Mouse (Mus musculus) ES-E14 (cell line): ENCODE data around the gene Zfp943. TPM values are rescaled to one million over a fixed set of nuclear protein-coding genes. Genes with fewer than 3 reads are reported as not detected.
"Not testable (repeated sequence)": the region's sequence is repeated elsewhere in the genome, so short reads cannot be mapped to it uniquely, and the experiment has no call there.

ENCODE experiments used
- DNase-seq: peaks from one replicate; pipeline ENCODE4 v3.0.0-alpha.2; 2013; ENCODE audit warnings: low read depth, low spot score
- H3K27ac ChIP-seq: 2 replicates; pipeline ENCODE4 v1.5.1; 2012; ENCODE audit warnings: low read depth, mild to moderate bottlenecking, low read length, moderate library complexity, mixed read lengths; ENCODE audit not compliant: poor library complexity, insufficient read depth, severe bottlenecking
- H3K36me3 ChIP-seq: 2 replicates; pipeline ENCODE4 v1.6.1; 2012; ENCODE audit warnings: mild to moderate bottlenecking, low read length, moderate library complexity, mixed read lengths; ENCODE audit not compliant: control insufficient read depth, poor library complexity, insufficient read depth, severe bottlenecking
- H3K4me1 ChIP-seq, 2 experiments: fragments of 150-350 bp in 1 of 2; sonication (generic) in 1 of 2; 2 replicates each; pipeline ENCODE4 v1.6.1; 2012; ENCODE audit warnings: low read length in 2 of 2, mild to moderate bottlenecking in 1 of 2, mixed read lengths in 1 of 2; ENCODE audit not compliant: control insufficient read depth in 2 of 2, insufficient read depth in 2 of 2, poor library complexity in 1 of 2
- H3K4me3 ChIP-seq, 2 experiments: fragments of 150-350 bp in 1 of 2; sonication (generic) in 1 of 2; 2 replicates each; pipeline ENCODE4 v1.5.1; 2012; ENCODE audit warnings: low read length in 2 of 2, low read depth in 1 of 2, mild to moderate bottlenecking in 1 of 2, mixed read lengths in 1 of 2; ENCODE audit not compliant: insufficient read depth in 1 of 2, poor library complexity in 1 of 2, severe bottlenecking in 1 of 2
- H3K9ac ChIP-seq: 2 replicates; pipeline ENCODE4 v1.6.1; 2012; ENCODE audit warnings: low read depth, mild to moderate bottlenecking, low read length, mixed read lengths; ENCODE audit not compliant: poor library complexity, insufficient read depth, severe bottlenecking
- H3K9me3 ChIP-seq: fragments of 150-350 bp; sonication (generic); 2 replicates; pipeline ENCODE4 v1.6.1; 2012; ENCODE audit warnings: low read depth, mild to moderate bottlenecking, low read length; ENCODE audit not compliant: control insufficient read depth, insufficient read depth
- CHD2 ChIP-seq: IDR thresholded peaks from 2 replicates; pipeline ENCODE4 v1.6.1; 2014; ENCODE audit warnings: mild to moderate bottlenecking, low read depth, low read length, inconsistent platforms
- HCFC1 ChIP-seq: IDR thresholded peaks from 2 replicates; pipeline ENCODE4 v1.6.1; 2012; ENCODE audit warnings: low read length, inconsistent platforms, borderline replicate concordance; ENCODE audit not compliant: insufficient read depth
- MAFK ChIP-seq: IDR thresholded peaks from 2 replicates; pipeline ENCODE4 v1.6.1; 2014; ENCODE audit warnings: mild to moderate bottlenecking, low read depth, low read length, inconsistent platforms; ENCODE audit not compliant: insufficient read depth
- ZC3H11A ChIP-seq: IDR thresholded peaks from 2 replicates; pipeline ENCODE4 v1.6.1; 2012; ENCODE audit warnings: low read depth, mild to moderate bottlenecking, inconsistent platforms, low read length, borderline replicate concordance
- ZNF384 ChIP-seq: IDR thresholded peaks from 2 replicates; pipeline ENCODE4 v1.6.1; 2012; ENCODE audit warnings: low read depth, low read length, inconsistent platforms
- in situ Hi-C, 2 experiments: fragments of 600-800 bp; cut with MboI; formaldehyde crosslinking; loops; one replicate each; pipeline ENCODE4 v1.15.1; 2025; ENCODE audit warnings: low sequenced_read_pairs in 2 of 2, inconsistent platforms in 1 of 2; ENCODE audit not compliant: unreplicated experiment in 2 of 2
- total RNA-seq: library from RNA; depleted of rRNA; stranded (reverse); fragments of 300-350 nt; gene quantifications from 2 replicates; pipeline ENCODE4 v1.2.3, GENCODE M21; 2012; rRNA removed

Gene Zfp943
- total RNA-seq, 1 experiment = 3.5 TPM

GRCm38 (mm10) chr17:22081031-22081631 lies 118.8 kb downstream of the Zfp943 start:
- Histone ChIP-seq H3K9me3 (no peaks in the 10 kb centered on the region), H3K27ac (no peak overlapping the region), H3K36me3 (no peaks in the 10 kb centered on the region), H3K4me3 (peak overlapping the region; percentile 68 to 82), H3K4me1 (no peaks in the 10 kb centered on the region; a peak in 1 of 4 replicates), H3K9ac (peak overlapping the region; percentile 84)
- in situ Hi-C loops = no loop called here
- TF ChIP-seq ZC3H11A (no peak), HCFC1 (no peak)
- DNase-seq = peak; percentile 7

- H3K9me3 ChIP-seq, H3K4me3 ChIP-seq, in situ Hi-C loops, H3K4me1 ChIP-seq, H3K9ac ChIP-seq, H3K36me3 ChIP-seq, H3K27ac ChIP-seq: not testable (repeated sequence)
- peak; percentile 28 for DNase-seq
- peak; percentile 68; the same call in 1 of the 2 replicates for TF ChIP-seq ZC3H11A
These were observed 120.9 kb downstream of the Zfp943 start for GRCm38 (mm10) chr17:22083224-22083623.

GRCm38 (mm10) chr17:22118770-22119169 lies 156.4 kb downstream of the Zfp943 start:
- peak; percentile 61 for DNase-seq
- in situ Hi-C loops = no loop called here
- H3K9ac ChIP-seq = no peak overlapping the region
- H3K4me1 ChIP-seq = peaks cover 0 to 2% of the 10 kb centered on the region in 2 experiments; a peak in 2 of 4 replicates
- H3K9me3 ChIP-seq = no peaks in the 10 kb centered on the region; the same call in 1 of the 2 replicates
- peak overlapping the region; percentile 52; the same call in 1 of the 2 replicates for H3K27ac ChIP-seq
- H3K4me3 ChIP-seq = no peak overlapping the region
- TF ChIP-seq MAFK (no peak), ZC3H11A (no peak), ZNF384 (no peak), CHD2 (no peak), HCFC1 (no peak)
- H3K36me3 ChIP-seq = no peaks in the 10 kb centered on the region

Other genes starting within 250 kb of the Zfp943 start
- 47.0 and 47.5 TPM in 2 replicates for gene Zfp229, start 231.8 kb upstream of the Zfp943 start, total RNA-seq
- gene Zfp820, start 116.8 kb upstream of the Zfp943 start, total RNA-seq = 6.6 and 8.1 TPM in 2 replicates
- 5.0 and 7.6 TPM in 2 replicates for gene Zfp995, start 52.6 kb upstream of the Zfp943 start, total RNA-seq
- gene Zfp942, start 88 bp upstream of the Zfp943 start, total RNA-seq = 11.7 and 12.9 TPM in 2 replicates
- 1.7 and 2.3 TPM in 2 replicates for gene Zfp947, start 203.6 kb downstream of the Zfp943 start, total RNA-seq